ENCODE assay signal across 8 mouse cellular contexts in genomic region chr8:106335196-106335595, GRCm38 (mm10). TPM values are rescaled to one million over a fixed set of nuclear protein-coding genes. Genes with fewer than 3 reads are reported as not detected.
A peak's percentile ranks its signal among the peaks of the same experiment; 100 is the strongest.
DNase-seq lines count a peak whose midpoint lies in the region; TF ChIP-seq lines count a peak whose summit lies in the region.
"Had no signal": no experiment of that assay in that cellular context is flagged by ENCODE, and none has a peak within 500 bp of the region (broad histone marks: within the 10 kb centered on the region; RNA-seq: fewer than 3 reads in every experiment).

No protein-coding gene starts in this region.

- peak; percentile 17 for DNase-seq in kidney, adult 9 months
- DNase-seq in kidney, adult 11 months = no peak
- DNase-seq in cerebellum, adult 9-10 months = peak; percentile 63
- DNase-seq in lung, postnatal 36 days = peak; percentile 24
- DNase-seq in gastrocnemius, postnatal 25 days = no peak
- no peak for DNase-seq in ovary, adult 18-20 months (ENCODE audit: low spot score)
- DNase-seq: right cerebral cortex, postnatal 4 days had no signal

- H3K27ac ChIP-seq in bone marrow, adult 2 months (ENCODE audit: control insufficient read depth, insufficient read depth, low read depth, low read length, poor library complexity) = no peak overlapping the region

- no peaks in the 10 kb centered on the region; the same call in 1 of the 2 replicates for H3K4me1 ChIP-seq in bone marrow, adult 2 months (ENCODE audit: control insufficient read depth, insufficient read depth, low read length)

- WGBS in bone marrow, adult 2 months = 49% methylated on average over 4 of the region's 4 CpGs

- TF ChIP-seq CTCF in bone marrow, adult 2 months (IDR thresholded peaks at IDR 0.05; ENCODE audit: control insufficient read depth, insufficient read depth, low read length) = peak; percentile 21; the same call in 1 of the 2 replicates

- H3K4me3 ChIP-seq in bone marrow, adult 2 months (replicated peaks; ENCODE audit: control insufficient read depth, low read depth, low read length) = no peak overlapping the region

- no peak for TF ChIP-seq POLR2A in bone marrow, adult 2 months (IDR thresholded peaks at IDR 0.05; ENCODE audit: borderline replicate concordance, control insufficient read depth, low read depth, low read length)

RNA-seq across cellular contexts. Expression of gene Smpd3, which starts 2.6 kb away (rescaled TPM):
- 0.87 TPM in 1 of 2 replicates, not detected in the other for polyA plus RNA-seq in bone marrow, adult 2 months (2011; ENCODE audit: insufficient read depth, insufficient read length, low replicate concordance, missing spikeins)
- total RNA-seq in gastrocnemius, postnatal 25 days (2021) = 1 to 10 TPM in 1 of 2 experiments, under 1 TPM in 1; 0.84 to 1.1 TPM

Comparison
In these comparisons a context has a peak if more than half of its experiments do, and no peak if none do; other contexts are left out.
1. DNase-seq: peak in kidney, adult 9 months (single experiment), cerebellum, adult 9-10 months (single experiment) and lung, postnatal 36 days (single experiment); none in kidney, adult 11 months (single experiment), gastrocnemius, postnatal 25 days (single experiment) and ovary, adult 18-20 months (single experiment).